Mouse (Mus musculus) intestine, postnatal 0 days (tissue): ENCODE measurements around the gene Eif1ad. TPM values are rescaled to one million over a fixed set of nuclear protein-coding genes. Genes with fewer than 3 reads are reported as not detected.

Source experiments
- ATAC-seq: fragments of 200-750 bp; cut with Nextera tagmentation; 2 replicates; pipeline ENCODE4 v1.8.0; 2017; ENCODE audit warnings: mild to moderate bottlenecking, moderate TSS enrichment, moderate library complexity
- H3K27ac ChIP-seq: fragments of 300-500 bp; sonication (generic); 2 replicates; pipeline ENCODE4 v1.5.1; 2014; ENCODE audit warnings: mild to moderate bottlenecking, low read depth, low read length, moderate library complexity
- H3K27me3 ChIP-seq: fragments of 300-500 bp; sonication (generic); replicated peaks from 2 replicates; pipeline ENCODE4 v1.6.1; 2014; ENCODE audit warnings: low read length, mixed read lengths; ENCODE audit not compliant: control insufficient read depth, insufficient read depth
- H3K36me3 ChIP-seq: fragments of 300-500 bp; sonication (generic); 2 replicates; pipeline ENCODE4 v1.6.1; 2014; ENCODE audit warnings: mild to moderate bottlenecking, moderate library complexity; ENCODE audit not compliant: control insufficient read depth, insufficient read depth
- H3K4me1 ChIP-seq: fragments of 300-500 bp; sonication (generic); replicated peaks from 2 replicates; pipeline ENCODE4 v1.6.1; 2014; ENCODE audit warnings: antibody characterized with exemption, low read length, mixed read lengths; ENCODE audit not compliant: control insufficient read depth, insufficient read depth
- H3K4me2 ChIP-seq: fragments of 300-500 bp; sonication (generic); replicated peaks from 2 replicates; pipeline ENCODE4 v1.6.1; 2014; ENCODE audit warnings: low read depth, mild to moderate bottlenecking, moderate library complexity
- H3K4me3 ChIP-seq: fragments of 300-500 bp; sonication (generic); 2 replicates; pipeline ENCODE4 v1.5.1; 2014; ENCODE audit warnings: low read depth, low read length
- H3K9ac ChIP-seq: fragments of 300-500 bp; sonication (generic); 2 replicates; pipeline ENCODE4 v1.6.1; 2014; ENCODE audit warnings: mild to moderate bottlenecking, low read depth, low read length
- H3K9me3 ChIP-seq: fragments of 300-500 bp; sonication (generic); 2 replicates; pipeline ENCODE4 v1.6.1; 2016; ENCODE audit warnings: mixed run types; ENCODE audit not compliant: control insufficient read depth
- CTCF ChIP-seq: sonication (generic); IDR thresholded peaks from 2 replicates; pipeline ENCODE4 v1.5.1; 2016; ENCODE audit warnings: low read depth, mild to moderate bottlenecking, control low read depth, antibody characterized with exemption, moderate library complexity
- WGBS: fragments of 180-500 bp; shearing (Covaris S2); extraction: QIAGEN DNeasy Blood & Tissue Kit; methylation state at CpG from one replicate; pipeline ENCODE4 v1.1.7; 2014; 5-methylcytosine and 5-hydroxymethylcytosine counted together
- polyA plus RNA-seq: library from polyadenylated mRNA; unstranded; fragments of >200 nt; fragmentation: Nextera tagmentation; extraction: Ambion mirVana; gene quantifications from 2 replicates; pipeline ENCODE4 v1.2.1, GENCODE M21; 2015

The Eif1ad gene
- polyA plus RNA-seq, 1 experiment from 2014 or later: 81.2 TPM

DNA sequence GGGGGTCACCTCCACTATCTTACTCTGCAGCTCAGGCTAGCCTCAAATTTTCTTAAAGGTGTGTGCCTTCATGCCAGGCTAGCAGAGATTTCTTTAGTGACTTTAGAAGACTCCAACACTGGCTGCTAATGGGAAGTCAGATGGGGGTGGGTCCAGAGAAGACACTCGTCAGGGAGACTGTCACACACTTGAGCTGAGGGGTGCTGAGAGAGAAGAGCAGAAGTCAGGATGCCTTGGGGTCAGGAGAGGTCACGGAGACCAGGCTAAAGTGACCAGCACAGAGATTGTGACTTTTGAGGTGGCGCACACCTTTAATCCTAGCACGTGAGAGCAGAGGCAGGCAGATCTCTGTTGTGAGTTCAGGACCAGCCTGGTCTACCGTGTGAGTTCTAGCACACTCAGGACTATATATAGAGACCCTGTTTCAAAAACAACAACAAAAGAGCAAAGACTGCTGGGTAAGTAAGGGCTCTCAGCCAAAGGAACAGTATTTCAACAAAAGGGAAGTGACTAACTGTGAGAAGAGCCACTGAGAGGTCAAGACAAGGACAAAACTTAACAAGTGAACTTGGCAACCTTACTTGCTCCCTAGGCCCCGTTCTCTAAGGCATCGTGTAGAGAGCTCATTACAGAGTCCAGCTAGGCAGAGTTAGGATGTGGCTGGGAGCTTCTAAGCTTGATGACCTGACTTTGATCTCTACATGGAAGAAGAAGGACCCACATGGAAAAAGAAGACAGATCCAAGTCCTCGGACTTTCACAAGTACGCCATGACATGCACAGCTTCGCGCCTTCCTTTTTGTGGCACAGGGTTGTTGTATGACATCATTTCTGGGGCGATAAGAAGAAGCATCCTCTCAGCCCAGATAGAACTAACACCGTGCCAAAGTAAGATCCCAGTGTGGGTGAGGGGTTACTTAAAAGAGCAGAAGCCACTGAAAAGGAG is 41.8 kb downstream of the Eif1ad start:
- 82% methylated on average over 13 of the region's 13 CpGs for WGBS
- Histone ChIP-seq H3K4me1 (no peaks in the 10 kb centered on the region), H3K4me2 (peak overlapping the region; percentile 76; the same call in 1 of the 2 replicates), H3K9ac (peak overlapping the region; percentile 17; the same call in 1 of the 2 replicates), H3K36me3 (no peaks in the 10 kb centered on the region), H3K9me3 (no peaks in the 10 kb centered on the region), H3K27me3 (no peaks in the 10 kb centered on the region), H3K27ac (peak overlapping the region; percentile 3; the same call in 1 of the 2 replicates), H3K4me3 (0 out of 2 replicates have a peak overlapping the region, but pooled peaks have one; percentile 57)
- no peak for TF ChIP-seq CTCF
- no peak for ATAC-seq

DNA sequence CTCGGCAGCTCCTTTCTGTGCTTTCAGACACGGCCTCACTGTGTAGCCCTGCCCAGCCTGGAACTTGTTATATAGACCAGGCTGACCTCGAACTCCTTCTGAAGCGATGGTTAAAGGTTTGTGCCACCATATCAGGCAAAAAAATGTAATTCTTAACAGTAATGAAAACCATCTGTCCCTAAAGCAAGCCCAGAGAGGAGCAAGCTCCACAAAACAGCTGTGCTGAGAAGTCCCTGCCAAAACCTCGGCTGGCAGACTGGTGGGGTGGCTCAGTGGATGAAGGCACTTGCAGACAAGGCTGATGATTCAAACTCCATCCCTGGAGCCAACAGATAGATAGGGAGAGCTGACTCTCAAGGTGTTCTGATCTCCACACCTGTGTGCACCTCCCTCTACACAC is 42.5 kb downstream of the Eif1ad start:
- no peak for TF ChIP-seq CTCF
- 77% methylated on average over 5 of the region's 5 CpGs for WGBS
- ATAC-seq: no peak
- H3K36me3 ChIP-seq: no peaks in the 10 kb centered on the region
- H3K9ac ChIP-seq: no peak overlapping the region
- no peaks in the 10 kb centered on the region for H3K4me1 ChIP-seq
- no peak overlapping the region for H3K27ac ChIP-seq
- H3K4me3 ChIP-seq: no peak overlapping the region
- H3K4me2 ChIP-seq: no peak overlapping the region
- no peaks in the 10 kb centered on the region for H3K27me3 ChIP-seq
- no peaks in the 10 kb centered on the region for H3K9me3 ChIP-seq

DNA sequence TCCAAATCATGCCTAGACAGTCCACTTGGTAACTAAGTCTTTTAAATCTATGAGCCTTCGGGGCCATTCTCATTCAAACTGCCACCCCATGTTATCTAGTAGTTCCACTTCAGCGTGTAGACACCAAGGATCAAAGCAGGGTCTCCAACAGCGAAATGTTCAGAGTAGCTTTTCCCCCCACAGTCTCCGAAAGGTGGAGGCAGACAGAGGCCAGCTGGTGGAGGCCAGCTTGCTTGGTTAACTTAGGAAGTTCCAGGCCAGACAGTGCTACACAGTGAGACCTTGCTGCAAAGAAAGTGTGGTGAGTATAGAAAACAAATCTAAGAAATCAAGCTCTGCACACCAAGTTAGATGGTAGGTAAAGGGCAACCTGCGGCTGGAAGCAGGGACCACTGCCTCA is 44.1 kb downstream of the Eif1ad start:
- 88% methylated on average over 5 of the region's 5 CpGs for WGBS
- Histone ChIP-seq H3K27ac (no peak overlapping the region), H3K36me3 (no peaks in the 10 kb centered on the region), H3K4me1 (no peaks in the 10 kb centered on the region), H3K4me2 (no peak overlapping the region), H3K9ac (no peak overlapping the region), H3K27me3 (no peaks in the 10 kb centered on the region), H3K9me3 (no peaks in the 10 kb centered on the region), H3K4me3 (no peak overlapping the region)
- no peak for ATAC-seq
- TF ChIP-seq CTCF: no peak

DNA sequence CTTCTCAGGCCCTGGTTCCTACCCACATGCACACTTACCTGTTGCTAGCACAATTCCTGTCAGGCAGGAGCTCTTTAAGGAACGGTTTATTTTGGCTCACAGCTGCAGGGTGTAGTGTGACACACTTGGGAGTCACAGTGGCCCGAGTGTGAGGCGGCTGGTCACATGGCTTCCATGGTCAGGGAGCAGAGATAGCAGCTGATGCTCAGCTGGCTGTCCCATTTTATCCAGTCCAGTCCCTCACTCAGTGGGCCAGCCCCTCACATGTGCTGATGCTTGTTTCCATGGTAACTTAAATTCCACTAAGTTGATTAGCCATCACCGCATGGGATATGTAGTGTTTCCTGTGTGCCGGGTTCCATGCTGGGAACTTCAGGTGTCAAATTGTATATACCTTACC is 45.4 kb downstream of the Eif1ad start:
- H3K4me1 ChIP-seq: no peaks in the 10 kb centered on the region
- H3K36me3 ChIP-seq: no peaks in the 10 kb centered on the region
- no peak overlapping the region for H3K4me2 ChIP-seq
- no peak for ATAC-seq
- H3K4me3 ChIP-seq: no peak overlapping the region
- no peak overlapping the region for H3K9ac ChIP-seq
- no peak overlapping the region for H3K27ac ChIP-seq
- no peaks in the 10 kb centered on the region for H3K27me3 ChIP-seq
- no peak for TF ChIP-seq CTCF
- 72% methylated on average over 5 of the region's 5 CpGs for WGBS
- no peaks in the 10 kb centered on the region for H3K9me3 ChIP-seq

DNA sequence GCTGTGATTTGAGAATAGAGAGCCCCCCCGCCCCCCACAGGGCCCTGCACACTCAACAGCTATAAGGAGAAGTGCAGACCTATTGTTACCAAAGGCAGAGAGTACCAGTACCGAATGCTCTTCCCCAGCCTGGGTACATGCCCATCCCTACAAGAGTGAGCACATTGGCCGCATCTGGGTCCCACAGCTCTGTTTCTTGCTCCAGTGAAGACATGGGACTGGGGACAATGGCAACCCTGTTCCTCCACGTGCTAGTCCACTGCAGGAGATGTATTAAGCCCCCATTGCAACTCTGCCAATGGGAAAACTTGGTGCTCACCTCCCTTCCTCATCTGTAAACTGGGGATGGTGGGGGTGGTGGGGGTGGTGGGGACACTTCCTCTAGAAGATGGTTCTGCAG is 47.3 kb downstream of the Eif1ad start:
- no peaks in the 10 kb centered on the region for H3K27me3 ChIP-seq
- no peaks in the 10 kb centered on the region for H3K9me3 ChIP-seq
- no peak overlapping the region for H3K4me3 ChIP-seq
- WGBS: 81% methylated on average over 4 of the region's 4 CpGs
- H3K4me2 ChIP-seq: no peak overlapping the region
- H3K36me3 ChIP-seq: 0 out of 2 replicates have a peak, but pooled peaks cover 9% of the 10 kb centered on the region
- ATAC-seq: no peak
- no peak overlapping the region for H3K9ac ChIP-seq
- H3K4me1 ChIP-seq: no peaks in the 10 kb centered on the region
- TF ChIP-seq CTCF: no peak
- H3K27ac ChIP-seq: no peak overlapping the region

DNA sequence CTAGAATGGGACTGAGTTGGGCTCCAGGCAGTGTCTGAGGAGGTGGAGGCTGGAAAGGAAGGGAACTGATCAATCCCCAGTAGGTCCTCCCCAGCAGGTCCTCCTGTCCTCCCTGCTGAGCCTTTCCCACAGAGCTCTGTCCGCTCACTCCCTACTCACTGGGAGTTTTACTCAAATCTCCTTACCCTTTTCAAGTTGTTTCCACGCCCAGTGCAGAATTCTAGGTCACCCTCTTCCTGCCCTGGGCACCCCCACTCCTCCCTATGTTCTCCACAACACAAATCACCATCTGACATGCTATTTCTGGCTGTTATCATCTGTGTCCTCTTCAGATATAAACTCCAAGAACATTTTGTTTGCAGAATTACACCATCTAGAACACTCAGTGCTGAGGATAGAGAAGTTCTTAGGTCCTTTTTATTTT is 48.0 kb downstream of the Eif1ad start:
- Histone ChIP-seq H3K4me3 (no peak overlapping the region), H3K4me1 (no peaks in the 10 kb centered on the region), H3K9me3 (no peaks in the 10 kb centered on the region), H3K9ac (no peak overlapping the region), H3K27me3 (no peaks in the 10 kb centered on the region), H3K4me2 (no peak overlapping the region), H3K36me3 (peaks cover 11% of the 10 kb centered on the region; the same call in 1 of the 2 replicates), H3K27ac (no peak overlapping the region)
- no peak for TF ChIP-seq CTCF
- 74% methylated on average over 2 of the region's 2 CpGs for WGBS
- ATAC-seq: no peak
